7 mouse cellular contexts compared by ENCODE assay signal in the genomic region with DNA sequence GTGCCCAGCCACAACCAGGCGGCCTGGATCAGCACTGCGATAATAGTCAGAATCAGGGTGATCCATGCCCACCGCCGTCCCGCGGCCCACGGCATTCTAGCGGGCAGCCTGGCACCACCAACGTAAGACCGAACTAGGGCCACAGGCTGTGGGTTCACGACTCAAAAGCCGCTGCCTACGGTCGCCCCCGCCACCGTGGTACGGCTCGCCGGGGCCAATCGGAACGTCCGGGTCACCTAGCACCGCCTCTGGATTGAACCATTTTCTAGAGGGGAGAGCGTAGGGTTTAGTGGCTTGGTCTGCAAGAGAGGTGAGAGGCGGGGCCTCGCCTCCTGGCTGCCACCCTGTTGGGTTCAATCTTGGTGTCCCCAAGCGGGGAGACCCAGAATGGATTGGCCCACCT. TPM values are rescaled to one million over a fixed set of nuclear protein-coding genes. Genes with fewer than 3 reads are reported as not detected.
DNase-seq lines count a peak whose midpoint lies in the region; ATAC-seq lines count a peak whose summit lies in the region.

No protein-coding gene starts in this region.

- DNase-seq in adrenal gland, postnatal 10 days, result peak; percentile 95
- DNase-seq in embryonic facial prominence, embryonic 10.5 days (ENCODE audit: low spot score), result peak; percentile 95
- peak; percentile 95 for DNase-seq in kidney, adult 18-20 months
- peak; percentile 93 for DNase-seq in limb, embryonic 11.5 days (ENCODE audit: low spot score)
- DNase-seq in midbrain, embryonic 14.5 days, result peak; percentile 97
- DNase-seq in spleen, adult 18-20 months, result peak; percentile 91

- H3K4me3 ChIP-seq in embryonic facial prominence, embryonic 10.5 days, result peak overlapping the region; percentile 75
- H3K4me3 ChIP-seq in limb, embryonic 11.5 days (ENCODE audit: low read depth, low read length), result peak overlapping the region; percentile 72
- H3K4me3 ChIP-seq in midbrain, embryonic 14.5 days (replicated peaks; ENCODE audit: low read depth, low read length), result peak overlapping the region; percentile 57

- under 1% methylated on average over 27 of the region's 27 CpGs for WGBS in embryonic facial prominence, embryonic 10.5 days
- WGBS in limb, embryonic 11.5 days, result under 1% methylated on average over 27 of the region's 27 CpGs
- WGBS in midbrain, embryonic 14.5 days, result 1% methylated on average over 27 of the region's 27 CpGs

- H3K27ac ChIP-seq in embryonic facial prominence, embryonic 10.5 days (replicated peaks), result peak overlapping the region; percentile 86
- H3K27ac ChIP-seq in limb, embryonic 11.5 days (replicated peaks; ENCODE audit: low read depth, low read length), result peak overlapping the region; percentile 56; the same call in 1 of the 2 replicates
- peak overlapping the region; percentile 81 for H3K27ac ChIP-seq in midbrain, embryonic 14.5 days (replicated peaks; ENCODE audit: low read depth, low read length)

- peaks cover 21% of the 10 kb centered on the region for H3K36me3 ChIP-seq in embryonic facial prominence, embryonic 10.5 days (replicated peaks)
- H3K36me3 ChIP-seq in limb, embryonic 11.5 days (ENCODE audit: control insufficient read depth, insufficient read depth, low read length), result peaks cover 4% of the 10 kb centered on the region; the same call in 1 of the 2 replicates
- peaks cover 12% of the 10 kb centered on the region for H3K36me3 ChIP-seq in midbrain, embryonic 14.5 days (ENCODE audit: control insufficient read depth, insufficient read depth, low read length)

- H3K9ac ChIP-seq in limb, embryonic 11.5 days (ENCODE audit: low read length), result peak overlapping the region; percentile 75
- peak overlapping the region; percentile 65 for H3K9ac ChIP-seq in midbrain, embryonic 14.5 days (replicated peaks; ENCODE audit: low read length)

- peak; percentile 84 for ATAC-seq in granulocyte monocyte progenitor cell, adult 5-6 weeks (replicated peaks; ENCODE audit: poor library complexity, severe bottlenecking)
- peak; percentile 93 for ATAC-seq in limb, embryonic 11.5 days (ENCODE audit: insufficient number of reproducible peaks, low FRiP score, low TSS enrichment, low read depth)
- peak; percentile 97 for ATAC-seq in midbrain, embryonic 14.5 days (ENCODE audit: low FRiP score, low TSS enrichment)

- H3K4me2 ChIP-seq in limb, embryonic 11.5 days (ENCODE audit: low read depth, severe bottlenecking), result peak overlapping the region; percentile 94
- H3K4me2 ChIP-seq in midbrain, embryonic 14.5 days (ENCODE audit: low read length), result peak overlapping the region; percentile 77

- peaks cover 22% of the 10 kb centered on the region for H3K4me1 ChIP-seq in embryonic facial prominence, embryonic 10.5 days
- H3K4me1 ChIP-seq in limb, embryonic 11.5 days (ENCODE audit: control insufficient read depth, insufficient read depth, low read length), result 0 out of 2 replicates have a peak, but pooled peaks cover 2% of the 10 kb centered on the region
- H3K4me1 ChIP-seq in midbrain, embryonic 14.5 days (ENCODE audit: control insufficient read depth, insufficient read depth, low read length), result peaks cover 13% of the 10 kb centered on the region; the same call in 1 of the 2 replicates

- peaks cover 6% of the 10 kb centered on the region for H3K9me3 ChIP-seq in embryonic facial prominence, embryonic 10.5 days
- no peaks in the 10 kb centered on the region for H3K9me3 ChIP-seq in limb, embryonic 11.5 days (ENCODE audit: control insufficient read depth, low read length)
- peaks cover under 1% of the 10 kb centered on the region; the same call in 1 of the 2 replicates for H3K9me3 ChIP-seq in midbrain, embryonic 14.5 days (ENCODE audit: control insufficient read depth, low read length)

- no peaks in the 10 kb centered on the region for H3K27me3 ChIP-seq in embryonic facial prominence, embryonic 10.5 days (replicated peaks; ENCODE audit: low read depth, poor library complexity, severe bottlenecking)
- no peaks in the 10 kb centered on the region for H3K27me3 ChIP-seq in limb, embryonic 11.5 days (ENCODE audit: control insufficient read depth, insufficient read depth, low read length)
- no peaks in the 10 kb centered on the region for H3K27me3 ChIP-seq in midbrain, embryonic 14.5 days (ENCODE audit: control insufficient read depth, insufficient read depth, low read length)

RNA-seq across cellular contexts. Expression of a gene that starts 10.2 kb away (rescaled TPM):
- total RNA-seq in adrenal gland, postnatal 10 days (2021), result not detected
- 0.50 and 0.86 TPM in 2 replicates for polyA plus RNA-seq in embryonic facial prominence, embryonic 10.5 days (2016; fragmentation: Nextera tagmentation; extraction: Ambion mirVana)
- total RNA-seq in granulocyte monocyte progenitor cell, adult 5-6 weeks (2014; fragmentation: Nextera tagmentation), result not detected in 2 replicates
- not detected in 2 replicates for total RNA-seq in granulocyte monocyte progenitor cell, adult 5-6 weeks (2017)
- polyA plus RNA-seq in limb, embryonic 11.5 days (2014; fragmentation: Nextera tagmentation; extraction: Ambion mirVana), result not detected in 2 replicates
- 0.47 and 0.70 TPM in 2 replicates for polyA plus RNA-seq in midbrain, embryonic 14.5 days (2014; fragmentation: Nextera tagmentation; extraction: Ambion mirVana)

RNA-seq across cellular contexts. Expression of a gene that starts 13.9 kb away (rescaled TPM):
- total RNA-seq in adrenal gland, postnatal 10 days (2021), result 10 to 100 TPM; 42.3 to 49.2 TPM
- polyA plus RNA-seq in embryonic facial prominence, embryonic 10.5 days (2016; fragmentation: Nextera tagmentation; extraction: Ambion mirVana), result 31.2 and 34.3 TPM in 2 replicates
- 26.7 and 27.2 TPM in 2 replicates for total RNA-seq in granulocyte monocyte progenitor cell, adult 5-6 weeks (2014; fragmentation: Nextera tagmentation)
- total RNA-seq in granulocyte monocyte progenitor cell, adult 5-6 weeks (2017), result 33.0 and 39.2 TPM in 2 replicates
- 40.6 and 42.6 TPM in 2 replicates for polyA plus RNA-seq in limb, embryonic 11.5 days (2014; fragmentation: Nextera tagmentation; extraction: Ambion mirVana)
- 38.8 and 51.5 TPM in 2 replicates for polyA plus RNA-seq in midbrain, embryonic 14.5 days (2014; fragmentation: Nextera tagmentation; extraction: Ambion mirVana)

RNA-seq across cellular contexts. Expression of a gene that starts 14.8 kb away (rescaled TPM):
- total RNA-seq in adrenal gland, postnatal 10 days (2021), result 10 to 100 TPM; 65.8 to 68.8 TPM
- polyA plus RNA-seq in embryonic facial prominence, embryonic 10.5 days (2016; fragmentation: Nextera tagmentation; extraction: Ambion mirVana), result 87.6 and 91.5 TPM in 2 replicates
- total RNA-seq in granulocyte monocyte progenitor cell, adult 5-6 weeks (2014; fragmentation: Nextera tagmentation), result 46.7 and 68.6 TPM in 2 replicates
- 32.9 and 59.9 TPM in 2 replicates for total RNA-seq in granulocyte monocyte progenitor cell, adult 5-6 weeks (2017)
- 73.5 and 83.4 TPM in 2 replicates for polyA plus RNA-seq in limb, embryonic 11.5 days (2014; fragmentation: Nextera tagmentation; extraction: Ambion mirVana)
- polyA plus RNA-seq in midbrain, embryonic 14.5 days (2014; fragmentation: Nextera tagmentation; extraction: Ambion mirVana), result 52.7 and 55.4 TPM in 2 replicates

RNA-seq across cellular contexts. Expression of a gene that starts 18.2 kb away (rescaled TPM):
- total RNA-seq in adrenal gland, postnatal 10 days (2021), result 100 to 1,000 TPM; 100 to 104 TPM
- 133 and 140 TPM in 2 replicates for polyA plus RNA-seq in embryonic facial prominence, embryonic 10.5 days (2016; fragmentation: Nextera tagmentation; extraction: Ambion mirVana)
- total RNA-seq in granulocyte monocyte progenitor cell, adult 5-6 weeks (2014; fragmentation: Nextera tagmentation), result 56.6 and 61.4 TPM in 2 replicates
- 45.6 and 72.8 TPM in 2 replicates for total RNA-seq in granulocyte monocyte progenitor cell, adult 5-6 weeks (2017)
- 94.3 and 104 TPM in 2 replicates for polyA plus RNA-seq in limb, embryonic 11.5 days (2014; fragmentation: Nextera tagmentation; extraction: Ambion mirVana)
- polyA plus RNA-seq in midbrain, embryonic 14.5 days (2014; fragmentation: Nextera tagmentation; extraction: Ambion mirVana), result 249 and 299 TPM in 2 replicates

RNA-seq across cellular contexts. Expression of a gene that starts 27.8 kb away (rescaled TPM):
- 10 to 100 TPM; 36.2 to 39.0 TPM for total RNA-seq in adrenal gland, postnatal 10 days (2021)
- polyA plus RNA-seq in embryonic facial prominence, embryonic 10.5 days (2016; fragmentation: Nextera tagmentation; extraction: Ambion mirVana), result 91.2 and 91.9 TPM in 2 replicates
- total RNA-seq in granulocyte monocyte progenitor cell, adult 5-6 weeks (2014; fragmentation: Nextera tagmentation), result 23.0 and 45.3 TPM in 2 replicates
- 15.0 and 20.1 TPM in 2 replicates for total RNA-seq in granulocyte monocyte progenitor cell, adult 5-6 weeks (2017)
- 94.2 and 99.3 TPM in 2 replicates for polyA plus RNA-seq in limb, embryonic 11.5 days (2014; fragmentation: Nextera tagmentation; extraction: Ambion mirVana)
- polyA plus RNA-seq in midbrain, embryonic 14.5 days (2014; fragmentation: Nextera tagmentation; extraction: Ambion mirVana), result 62.2 and 64.1 TPM in 2 replicates

Comparison
In these comparisons a context has a peak if more than half of its experiments do, and no peak if none do; other contexts are left out.
1. Peak in every context shown above with its lines: DNase-seq, ATAC-seq, H3K4me3 ChIP-seq and H3K27ac ChIP-seq.